In the genomic region with DNA sequence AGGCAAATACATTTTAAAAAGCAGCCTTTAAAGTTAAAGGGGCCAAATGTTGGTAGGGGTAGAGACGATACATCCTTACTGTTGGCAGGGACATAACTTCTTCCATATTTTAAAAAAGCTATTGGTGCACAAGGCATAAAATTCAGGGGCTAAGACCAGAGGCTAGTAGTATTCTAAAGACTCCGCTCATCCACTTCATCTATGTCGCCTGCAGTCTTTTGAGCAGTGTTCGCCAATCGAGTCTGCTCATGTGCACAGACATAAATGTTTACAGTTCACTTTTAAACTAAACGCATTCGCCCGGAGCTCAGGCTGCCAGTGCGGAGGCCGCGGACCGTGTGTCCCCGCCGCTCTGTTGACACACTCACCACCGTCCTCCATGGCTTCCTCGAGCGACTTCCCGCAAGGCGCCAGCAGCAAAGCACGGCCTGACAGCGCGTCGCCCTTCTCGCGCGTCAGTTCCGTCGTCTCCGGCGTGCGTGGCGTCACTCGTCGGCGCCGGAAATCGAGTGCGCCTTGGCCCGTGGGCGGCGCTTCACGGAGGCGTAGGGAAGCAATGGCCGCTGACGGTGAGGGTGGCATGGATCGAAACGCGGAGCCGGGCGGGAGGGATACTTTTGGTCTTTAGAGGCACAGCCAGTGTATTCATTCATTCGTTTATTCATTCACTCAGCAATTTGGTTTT, we compare ENCODE assay signal across 8 mouse cellular contexts. TPM values are rescaled to one million over a fixed set of nuclear protein-coding genes. Genes with fewer than 3 reads are reported as not detected.
DNase-seq lines count a peak whose midpoint lies in the region; ATAC-seq and TF ChIP-seq lines count a peak whose summit lies in the region.

A gene (minus strand): TSS at position 499 of the 685 bp plus-strand sequence.
A gene (plus strand): TSS at position 508 of the 685 bp plus-strand sequence.

- peak; percentile 94 for TF ChIP-seq POLR2A in heart, adult 2 months (IDR thresholded peaks at IDR 0.05; ENCODE audit: insufficient read depth, low read depth, low read length)

- H3K27me3 ChIP-seq in embryonic facial prominence, embryonic 14.5 days (replicated peaks; ENCODE audit: control insufficient read depth, insufficient read depth, low read length), result no peaks in the 10 kb centered on the region
- no peaks in the 10 kb centered on the region for H3K27me3 ChIP-seq in heart, adult 2 months (ENCODE audit: control insufficient read depth, insufficient read depth, low read length)
- H3K27me3 ChIP-seq in limb, embryonic 13.5 days, result no peaks in the 10 kb centered on the region
- H3K27me3 ChIP-seq in midbrain, embryonic 16.5 days (ENCODE audit: control insufficient read depth, insufficient read depth, low read depth, low read length), result no peaks in the 10 kb centered on the region

- peak within 1 kb of the TSS; percentile 75 for H3K9ac ChIP-seq in embryonic facial prominence, embryonic 14.5 days (ENCODE audit: low read depth, low read length)
- peak within 1 kb of the TSS; percentile 65 for H3K9ac ChIP-seq in heart, adult 2 months (ENCODE audit: low read depth, low read length)
- H3K9ac ChIP-seq in limb, embryonic 13.5 days, result peak within 1 kb of the TSS; percentile 84
- H3K9ac ChIP-seq in midbrain, embryonic 16.5 days (ENCODE audit: low read depth, low read length), result peak within 1 kb of the TSS; percentile 81

- H3K4me1 ChIP-seq in embryonic facial prominence, embryonic 14.5 days (ENCODE audit: control insufficient read depth, insufficient read depth, low read length), result peaks cover 14% of the 10 kb centered on the region
- H3K4me1 ChIP-seq in heart, adult 2 months (ENCODE audit: control insufficient read depth, insufficient read depth, low read length), result peaks cover 2% of the 10 kb centered on the region; the same call in 1 of the 2 replicates
- peaks cover 18% of the 10 kb centered on the region for H3K4me1 ChIP-seq in limb, embryonic 13.5 days
- peaks cover 25% of the 10 kb centered on the region for H3K4me1 ChIP-seq in midbrain, embryonic 16.5 days (ENCODE audit: control insufficient read depth, insufficient read depth, low read length)

- TF ChIP-seq CTCF in heart, adult 2 months (IDR thresholded peaks at IDR 0.05), result peak; percentile 6; the same call in 1 of the 2 replicates

- peak within 1 kb of the TSS; percentile 90 for H3K4me2 ChIP-seq in embryonic facial prominence, embryonic 14.5 days (ENCODE audit: low read depth, low read length)
- H3K4me2 ChIP-seq in limb, embryonic 13.5 days (replicated peaks), result peak within 1 kb of the TSS; percentile 84
- H3K4me2 ChIP-seq in midbrain, embryonic 16.5 days (ENCODE audit: low read length), result peak within 1 kb of the TSS; percentile 99

- peaks cover 50% of the 10 kb centered on the region for H3K36me3 ChIP-seq in embryonic facial prominence, embryonic 14.5 days (ENCODE audit: control insufficient read depth, insufficient read depth, low read length)
- peaks cover 3% of the 10 kb centered on the region for H3K36me3 ChIP-seq in heart, adult 2 months (ENCODE audit: control insufficient read depth, insufficient read depth, low read length)
- peaks cover 53% of the 10 kb centered on the region for H3K36me3 ChIP-seq in limb, embryonic 13.5 days
- peaks cover 19% of the 10 kb centered on the region for H3K36me3 ChIP-seq in midbrain, embryonic 16.5 days (ENCODE audit: control insufficient read depth, insufficient read depth, low read length)

- ATAC-seq in embryonic facial prominence, embryonic 14.5 days (ENCODE audit: low read depth), result peak; percentile 95
- peak; percentile 93 for ATAC-seq in limb, embryonic 13.5 days (ENCODE audit: low FRiP score, low read depth)
- peak; percentile 92 for ATAC-seq in midbrain, embryonic 16.5 days

- H3K79me2 ChIP-seq in heart, adult 2 months (replicated peaks; ENCODE audit: control insufficient read depth, insufficient read depth, low read length), result no peaks in the 10 kb centered on the region

- WGBS in embryonic facial prominence, embryonic 14.5 days, result 2% methylated on average over 41 of the region's 51 CpGs
- WGBS in heart, adult 2 months, result 1% methylated on average over 51 of the region's 51 CpGs
- WGBS in limb, embryonic 13.5 days, result 1% methylated on average over 51 of the region's 51 CpGs
- 1% methylated on average over 51 of the region's 51 CpGs for WGBS in midbrain, embryonic 16.5 days

- TF ChIP-seq EP300 in heart, adult 2 months (IDR thresholded peaks at IDR 0.05; ENCODE audit: insufficient read depth, low read depth, low read length), result peak; percentile 71; the same call in 1 of the 2 replicates

- intact Hi-C loops in heart, adult 2 months (cut with DNase I), result no loop called here

- DNase-seq in 3T3-L1 (ENCODE audit: low read depth, low spot score), result peak; percentile 89
- DNase-seq in adrenal gland, postnatal 4 days (ENCODE audit: low spot score in 2 of 2), result peak; percentile 78 to 80
- peak; percentile 96 for DNase-seq in embryonic facial prominence, embryonic 14.5 days (ENCODE audit: low spot score)
- peak; percentile 94 to 97 for DNase-seq in heart, adult 2 months
- peak; percentile 85 to 91 for DNase-seq in kidney, adult 8-10 months
- DNase-seq in spleen, postnatal 10 days (ENCODE audit: low spot score in 2 of 2), result peak; percentile 87 to 96

- no peaks in the 10 kb centered on the region for H3K9me3 ChIP-seq in embryonic facial prominence, embryonic 14.5 days (ENCODE audit: control insufficient read depth, low read length)
- H3K9me3 ChIP-seq in limb, embryonic 13.5 days, result no peaks in the 10 kb centered on the region
- no peaks in the 10 kb centered on the region for H3K9me3 ChIP-seq in midbrain, embryonic 16.5 days (replicated peaks; ENCODE audit: control insufficient read depth, low read length, poor library complexity, severe bottlenecking)

- no peak within 1 kb of the TSS; the same call in 1 of the 2 replicates for H3K27ac ChIP-seq in embryonic facial prominence, embryonic 14.5 days (replicated peaks; ENCODE audit: low read depth, low read length)
- H3K27ac ChIP-seq in heart, adult 2 months, result peak within 1 kb of the TSS; percentile 69
- no peak within 1 kb of the TSS for H3K27ac ChIP-seq in limb, embryonic 13.5 days
- H3K27ac ChIP-seq in midbrain, embryonic 16.5 days (ENCODE audit: low read length), result peak within 1 kb of the TSS; percentile 43

- peak within 1 kb of the TSS; percentile 68 for H3K4me3 ChIP-seq in embryonic facial prominence, embryonic 14.5 days (ENCODE audit: low read depth, low read length)
- H3K4me3 ChIP-seq in heart, adult 2 months, result peak within 1 kb of the TSS; percentile 75
- peak within 1 kb of the TSS; percentile 67 for H3K4me3 ChIP-seq in limb, embryonic 13.5 days
- peak within 1 kb of the TSS; percentile 82 for H3K4me3 ChIP-seq in midbrain, embryonic 16.5 days (ENCODE audit: low read depth, low read length)

RNA-seq across cellular contexts. Expression of the first gene that starts in this region (rescaled TPM):
- total RNA-seq in adrenal gland, postnatal 4 days (2021), result 10 to 100 TPM; 54.2 to 58.5 TPM
- 74.6 and 74.9 TPM in 2 replicates for polyA plus RNA-seq in embryonic facial prominence, embryonic 14.5 days (2014; fragmentation: Nextera tagmentation; extraction: Ambion mirVana)
- total RNA-seq in heart, adult 2 months (2021), result 10 to 100 TPM; 23.5 to 27.6 TPM
- polyA plus RNA-seq in heart, adult 2 months (2012; rRNA removed), result 18.4 and 24.7 TPM in 2 replicates
- 67.9 and 76.0 TPM in 2 replicates for polyA plus RNA-seq in limb, embryonic 13.5 days (2015; fragmentation: Nextera tagmentation; extraction: Ambion mirVana)
- polyA plus RNA-seq in midbrain, embryonic 16.5 days (2015; fragmentation: Nextera tagmentation; extraction: Ambion mirVana), result 62.1 and 63.6 TPM in 2 replicates

RNA-seq across cellular contexts. Expression of the second gene that starts in this region (rescaled TPM):
- 10 to 100 TPM; 43.2 to 45.5 TPM for total RNA-seq in adrenal gland, postnatal 4 days (2021)
- polyA plus RNA-seq in embryonic facial prominence, embryonic 14.5 days (2014; fragmentation: Nextera tagmentation; extraction: Ambion mirVana), result 56.7 and 74.3 TPM in 2 replicates
- total RNA-seq in heart, adult 2 months (2021), result 10 to 100 TPM; 19.4 to 20.4 TPM
- polyA plus RNA-seq in heart, adult 2 months (2012; rRNA removed), result 29.0 and 39.2 TPM in 2 replicates
- 74.4 and 78.5 TPM in 2 replicates for polyA plus RNA-seq in limb, embryonic 13.5 days (2015; fragmentation: Nextera tagmentation; extraction: Ambion mirVana)
- polyA plus RNA-seq in midbrain, embryonic 16.5 days (2015; fragmentation: Nextera tagmentation; extraction: Ambion mirVana), result 46.6 and 48.6 TPM in 2 replicates

Comparison
In these comparisons a context has a peak if more than half of its experiments do, and no peak if none do; other contexts are left out.
1. H3K27ac ChIP-seq: peak in heart, adult 2 months (single experiment) and midbrain, embryonic 16.5 days (single experiment); none in embryonic facial prominence, embryonic 14.5 days (single experiment) and limb, embryonic 13.5 days (single experiment).
2. Peak in every context shown above with its lines, with median percentiles within 50 percentile points of each other: DNase-seq, ATAC-seq, H3K4me2 ChIP-seq, H3K4me3 ChIP-seq and H3K9ac ChIP-seq.